ENCODE assay signal across 8 mouse cellular contexts in genomic region chr5:137746282-137746850, GRCm38 (mm10). TPM values are rescaled to one million over a fixed set of nuclear protein-coding genes. Genes with fewer than 3 reads are reported as not detected.
DNase-seq lines count a peak whose midpoint lies in the region; ATAC-seq lines count a peak whose summit lies in the region.

No protein-coding gene starts in this region.

- H3K36me3 ChIP-seq in limb, embryonic 12.5 days: peaks cover 20% of the 10 kb centered on the region
- peaks cover 6% of the 10 kb centered on the region for H3K36me3 ChIP-seq in midbrain, embryonic 12.5 days
- peaks cover 4% of the 10 kb centered on the region; the same call in 1 of the 2 replicates for H3K36me3 ChIP-seq in stomach, embryonic 16.5 days (ENCODE audit: control insufficient read depth, insufficient read depth, low read length)

- peak overlapping the region; percentile 96 for H3K27ac ChIP-seq in limb, embryonic 12.5 days
- H3K27ac ChIP-seq in midbrain, embryonic 12.5 days (replicated peaks): peak overlapping the region; percentile 94
- peak overlapping the region; percentile 99 for H3K27ac ChIP-seq in stomach, embryonic 16.5 days (ENCODE audit: low read length)

- intact Hi-C loops in heart, postnatal 14 days (cut with DNase I): loop anchor here (2.0 to 5.0 kb wide), 2 partner anchors 62 to 214 kb away; partner anchors contain the start of genes Agfg2, Epo and Gnb2

- peak overlapping the region; percentile 85 for H3K9ac ChIP-seq in limb, embryonic 12.5 days (replicated peaks)
- H3K9ac ChIP-seq in midbrain, embryonic 12.5 days (replicated peaks): peak overlapping the region; percentile 74
- H3K9ac ChIP-seq in stomach, embryonic 16.5 days (ENCODE audit: low read length): peak overlapping the region; percentile 96

- H3K4me1 ChIP-seq in limb, embryonic 12.5 days (replicated peaks): peaks cover 37% of the 10 kb centered on the region
- H3K4me1 ChIP-seq in midbrain, embryonic 12.5 days: peaks cover 49% of the 10 kb centered on the region
- peaks cover 21% of the 10 kb centered on the region for H3K4me1 ChIP-seq in stomach, embryonic 16.5 days (ENCODE audit: control insufficient read depth, insufficient read depth, low read length)

- 2% methylated on average over 20 of the region's 20 CpGs for WGBS in limb, embryonic 12.5 days
- WGBS in midbrain, embryonic 12.5 days: 1% methylated on average over 19 of the region's 20 CpGs
- WGBS in stomach, embryonic 16.5 days: 0% methylated on average over 20 of the region's 20 CpGs

- H3K9me3 ChIP-seq in limb, embryonic 12.5 days: no peaks in the 10 kb centered on the region
- H3K9me3 ChIP-seq in midbrain, embryonic 12.5 days: no peaks in the 10 kb centered on the region
- no peaks in the 10 kb centered on the region for H3K9me3 ChIP-seq in stomach, embryonic 16.5 days (replicated peaks; ENCODE audit: control insufficient read depth, low read length)

- DNase-seq in CD4-positive helper T cell, adult 2 months (ENCODE audit: low read depth, low spot score): peak; percentile 70
- peak; percentile 72 for DNase-seq in ZHBTc4 (ENCODE audit: low read depth, low spot score)
- DNase-seq in heart, postnatal 14 days: peak; percentile 81
- no peak for DNase-seq in layer of hippocampus, adult 9-10 months (ENCODE audit: low spot score)

- H3K4me2 ChIP-seq in limb, embryonic 12.5 days: peak overlapping the region; percentile 99
- peak overlapping the region; percentile 81 for H3K4me2 ChIP-seq in midbrain, embryonic 12.5 days (replicated peaks)
- peak overlapping the region; percentile 98 for H3K4me2 ChIP-seq in stomach, embryonic 16.5 days (ENCODE audit: low read depth, low read length)

- peak overlapping the region; percentile 83 for H3K4me3 ChIP-seq in limb, embryonic 12.5 days (replicated peaks)
- peak overlapping the region; percentile 62 for H3K4me3 ChIP-seq in midbrain, embryonic 12.5 days
- peak overlapping the region; percentile 88 for H3K4me3 ChIP-seq in stomach, embryonic 16.5 days (replicated peaks; ENCODE audit: low read length)

- ATAC-seq in erythroblast, adult 5-6 weeks (replicated peaks; ENCODE audit: low FRiP score, poor library complexity, severe bottlenecking): peak; percentile 50
- no peak; the same call in 1 of the 2 replicates for ATAC-seq in limb, embryonic 12.5 days (ENCODE audit: insufficient number of reproducible peaks, insufficient read depth, low FRiP score, low TSS enrichment, low read depth)
- ATAC-seq in midbrain, embryonic 12.5 days (ENCODE audit: low FRiP score, low read depth): peak; percentile 28
- ATAC-seq in stomach, embryonic 16.5 days (ENCODE audit: insufficient read depth, low FRiP score): peak; percentile 12; the same call in 1 of the 2 replicates

- H3K27me3 ChIP-seq in limb, embryonic 12.5 days: no peaks in the 10 kb centered on the region
- no peaks in the 10 kb centered on the region for H3K27me3 ChIP-seq in midbrain, embryonic 12.5 days
- H3K27me3 ChIP-seq in stomach, embryonic 16.5 days (ENCODE audit: control insufficient read depth, insufficient read depth, low read length): no peaks in the 10 kb centered on the region

RNA-seq across cellular contexts. Expression of gene Tsc22d4, which starts 0.8 kb away (rescaled TPM):
- total RNA-seq in erythroblast, adult 5-6 weeks (2015; ENCODE audit: low replicate concordance): 24.5 and 44.6 TPM in 2 replicates
- 69.5 and 76.3 TPM in 2 replicates for total RNA-seq in erythroblast, adult 5-6 weeks (2017; ENCODE audit: low replicate concordance)
- 100 to 1,000 TPM; 287 to 312 TPM for total RNA-seq in heart, postnatal 14 days (2021)
- 127 and 128 TPM in 2 replicates for polyA plus RNA-seq in limb, embryonic 12.5 days (2016; fragmentation: Nextera tagmentation; extraction: Ambion mirVana)
- 68.4 and 71.4 TPM in 2 replicates for polyA plus RNA-seq in midbrain, embryonic 12.5 days (2016; fragmentation: Nextera tagmentation; extraction: Ambion mirVana)
- 115 and 119 TPM in 2 replicates for polyA plus RNA-seq in stomach, embryonic 16.5 days (2015; fragmentation: Nextera tagmentation; extraction: Ambion mirVana)

RNA-seq across cellular contexts. Expression of gene Nyap1, which starts 5.0 kb away (rescaled TPM):
- total RNA-seq in erythroblast, adult 5-6 weeks (2015; ENCODE audit: low replicate concordance): 0.38 TPM in 1 of 2 replicates, not detected in the other
- total RNA-seq in erythroblast, adult 5-6 weeks (2017; ENCODE audit: low replicate concordance): 0.84 and 1.4 TPM in 2 replicates
- total RNA-seq in heart, postnatal 14 days (2021): 1 to 10 TPM; 1.4 to 1.8 TPM
- 3.8 and 4.5 TPM in 2 replicates for polyA plus RNA-seq in limb, embryonic 12.5 days (2016; fragmentation: Nextera tagmentation; extraction: Ambion mirVana)
- polyA plus RNA-seq in midbrain, embryonic 12.5 days (2016; fragmentation: Nextera tagmentation; extraction: Ambion mirVana): 22.1 TPM in 2 replicates
- polyA plus RNA-seq in stomach, embryonic 16.5 days (2015; fragmentation: Nextera tagmentation; extraction: Ambion mirVana): 2.7 and 3.1 TPM in 2 replicates

RNA-seq across cellular contexts. Expression of gene Ppp1r35, which starts 32.3 kb away (rescaled TPM):
- total RNA-seq in erythroblast, adult 5-6 weeks (2015; ENCODE audit: low replicate concordance): 6.5 and 24.2 TPM in 2 replicates
- total RNA-seq in erythroblast, adult 5-6 weeks (2017; ENCODE audit: low replicate concordance): 6.4 and 12.0 TPM in 2 replicates
- 10 to 100 TPM; 13.9 to 14.0 TPM for total RNA-seq in heart, postnatal 14 days (2021)
- 47.6 and 52.1 TPM in 2 replicates for polyA plus RNA-seq in limb, embryonic 12.5 days (2016; fragmentation: Nextera tagmentation; extraction: Ambion mirVana)
- 67.7 and 73.0 TPM in 2 replicates for polyA plus RNA-seq in midbrain, embryonic 12.5 days (2016; fragmentation: Nextera tagmentation; extraction: Ambion mirVana)
- polyA plus RNA-seq in stomach, embryonic 16.5 days (2015; fragmentation: Nextera tagmentation; extraction: Ambion mirVana): 9.4 and 17.0 TPM in 2 replicates

RNA-seq across cellular contexts. Expression of gene Mepce, which starts 41.1 kb away (rescaled TPM):
- 7.7 and 11.7 TPM in 2 replicates for total RNA-seq in erythroblast, adult 5-6 weeks (2015; ENCODE audit: low replicate concordance)
- 4.8 and 14.4 TPM in 2 replicates for total RNA-seq in erythroblast, adult 5-6 weeks (2017; ENCODE audit: low replicate concordance)
- total RNA-seq in heart, postnatal 14 days (2021): 10 to 100 TPM; 32.7 to 33.0 TPM
- polyA plus RNA-seq in limb, embryonic 12.5 days (2016; fragmentation: Nextera tagmentation; extraction: Ambion mirVana): 12.5 and 14.2 TPM in 2 replicates
- 12.1 and 13.7 TPM in 2 replicates for polyA plus RNA-seq in midbrain, embryonic 12.5 days (2016; fragmentation: Nextera tagmentation; extraction: Ambion mirVana)
- 7.4 and 8.2 TPM in 2 replicates for polyA plus RNA-seq in stomach, embryonic 16.5 days (2015; fragmentation: Nextera tagmentation; extraction: Ambion mirVana)

RNA-seq across cellular contexts. Expression of gene Zcwpw1, which starts 41.2 kb away (rescaled TPM):
- 1.7 and 9.2 TPM in 2 replicates for total RNA-seq in erythroblast, adult 5-6 weeks (2015; ENCODE audit: low replicate concordance)
- total RNA-seq in erythroblast, adult 5-6 weeks (2017; ENCODE audit: low replicate concordance): 5.5 and 6.1 TPM in 2 replicates
- 1 to 10 TPM; 1.1 to 1.3 TPM for total RNA-seq in heart, postnatal 14 days (2021)
- polyA plus RNA-seq in limb, embryonic 12.5 days (2016; fragmentation: Nextera tagmentation; extraction: Ambion mirVana): 28.9 and 29.9 TPM in 2 replicates
- 14.9 and 17.9 TPM in 2 replicates for polyA plus RNA-seq in midbrain, embryonic 12.5 days (2016; fragmentation: Nextera tagmentation; extraction: Ambion mirVana)
- polyA plus RNA-seq in stomach, embryonic 16.5 days (2015; fragmentation: Nextera tagmentation; extraction: Ambion mirVana): 15.4 and 18.0 TPM in 2 replicates
